Mouse (Mus musculus) forelimb bud, embryonic 11.5 days (tissue): ENCODE results near the gene Gm3594.
"Not testable (repeated sequence)": the region's sequence is repeated elsewhere in the genome, so short reads cannot be mapped to it uniquely, and the experiment has no call there.

ENCODE experiments used
- DNase-seq: peaks from one replicate; pipeline ENCODE4 v3.0.0-alpha.2; 2012; ENCODE audit warnings: low read depth, low spot score

The Gm3594 gene

DNA sequence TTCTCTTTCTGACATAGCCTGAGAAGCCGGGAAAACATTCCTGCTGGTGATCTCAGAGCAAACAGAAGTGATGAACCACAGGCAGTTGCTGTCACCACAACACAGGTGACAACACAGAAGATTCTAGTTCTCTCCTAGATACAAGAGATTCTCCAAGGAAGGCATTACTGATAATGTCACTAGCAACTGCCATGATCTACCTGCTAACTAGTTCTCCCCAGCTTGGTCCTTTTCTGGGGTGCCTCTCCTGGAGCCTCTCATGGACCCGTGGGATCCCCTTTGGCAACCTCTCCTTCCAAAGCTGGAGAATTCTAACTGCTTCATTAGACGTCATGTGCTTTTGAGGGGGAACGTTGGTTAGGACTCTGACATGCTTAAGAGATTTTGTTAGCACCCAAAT, at the start of gene Gm3594:
Gene Gm3594, minus strand, starts transcription at position 101 of the 400 bp plus-strand sequence.
- DNase-seq = not testable (repeated sequence)

DNA sequence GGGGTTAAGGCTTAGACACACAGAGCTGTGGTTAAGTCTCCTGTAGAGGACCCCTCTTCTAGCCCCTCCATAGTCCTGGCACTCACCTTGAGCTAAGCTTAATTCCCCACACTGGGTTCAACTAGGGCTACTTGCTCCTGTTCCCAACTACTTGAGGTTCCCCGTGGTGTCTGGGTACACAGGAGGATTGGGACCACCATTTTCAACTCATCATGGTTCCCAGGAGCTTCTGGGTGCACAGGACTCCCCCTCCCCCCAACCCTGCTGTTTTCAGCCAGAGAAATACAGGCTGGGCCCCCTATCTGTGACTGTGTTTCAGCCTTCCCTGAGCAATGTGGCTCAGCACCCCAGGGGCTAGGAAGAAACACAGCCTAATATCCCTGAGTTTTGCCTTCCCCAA, 41.9 kb upstream of the Gm3594 start:
- not testable (repeated sequence) for DNase-seq

DNA sequence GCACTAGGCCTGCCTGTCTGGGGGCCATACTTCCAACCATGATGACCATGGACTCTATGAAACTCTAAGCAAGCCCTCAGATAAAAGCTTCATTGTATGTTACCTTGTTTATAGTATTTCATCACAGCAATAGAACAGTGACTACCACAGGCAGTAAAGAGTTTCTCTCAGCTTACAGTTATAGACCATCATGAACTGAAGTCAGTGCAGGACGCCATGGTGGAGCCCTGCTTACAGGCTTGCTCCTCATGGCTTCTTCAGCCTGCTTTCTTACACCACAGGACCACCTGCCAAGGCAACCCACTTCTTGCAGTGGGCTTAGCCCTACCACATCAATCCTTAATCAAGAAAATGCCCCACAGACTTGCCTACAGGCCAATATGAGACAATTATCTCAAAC, 41.1 kb upstream of the Gm3594 start:
- not testable (repeated sequence) for DNase-seq

DNA sequence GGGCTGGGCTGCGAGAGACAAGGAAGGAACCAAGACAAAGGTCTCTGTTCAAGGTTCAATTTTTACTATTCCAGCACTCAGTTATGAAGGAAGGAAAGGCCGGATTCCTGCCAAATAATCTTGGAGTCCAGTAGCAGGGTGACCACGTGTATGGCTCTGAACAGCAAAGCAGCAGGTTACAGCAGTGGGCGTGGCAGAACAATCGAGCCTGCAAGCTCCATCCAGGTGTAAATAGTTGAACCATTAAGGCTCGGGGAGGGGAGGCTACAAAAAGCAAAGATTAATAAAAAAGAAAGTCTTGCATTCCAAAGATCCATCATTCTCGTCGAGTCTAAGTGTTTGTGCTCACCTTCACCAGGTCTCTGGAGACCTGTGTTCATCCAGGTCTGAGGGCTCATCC, 37.7 kb upstream of the Gm3594 start:
- not testable (repeated sequence) for DNase-seq

DNA sequence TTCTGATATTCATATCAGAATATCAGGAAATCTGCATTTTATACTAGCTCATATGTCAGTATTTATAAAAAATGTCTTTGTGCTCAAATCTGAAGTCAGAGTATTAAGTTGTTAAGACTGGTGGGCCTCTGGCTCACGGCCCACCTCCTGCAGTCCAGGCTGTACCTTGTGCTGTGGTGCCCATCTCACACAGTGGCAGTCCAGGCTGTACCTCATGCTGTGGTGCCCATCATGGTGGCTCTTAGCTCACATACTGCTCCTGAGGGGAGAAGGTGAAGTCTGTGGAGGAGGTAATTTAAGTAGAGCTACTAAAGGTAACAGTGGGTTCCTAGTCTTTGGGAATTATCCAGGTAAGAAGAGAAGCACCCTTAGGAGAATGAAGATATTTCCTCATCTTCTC, 27.4 kb upstream of the Gm3594 start:
- not testable (repeated sequence) for DNase-seq

DNA sequence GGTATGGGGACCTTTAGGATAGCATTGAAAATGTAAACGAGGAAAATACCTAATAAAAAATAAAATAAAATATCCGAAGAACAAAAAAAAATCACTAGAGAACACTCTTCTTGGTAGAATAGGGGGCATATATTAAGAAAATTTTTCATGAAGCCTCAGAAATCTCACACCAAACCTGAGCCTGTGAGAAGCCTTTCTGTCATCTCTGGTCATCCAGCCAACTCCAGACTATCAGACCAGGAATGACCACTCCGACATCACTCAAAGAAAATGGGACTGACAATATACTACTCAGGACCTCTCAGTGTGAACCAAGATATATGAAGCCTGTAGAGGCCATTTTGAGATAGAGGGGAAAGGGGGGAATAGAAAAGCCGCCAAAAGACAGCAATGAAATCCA, 3.6 kb downstream of the Gm3594 start:
- DNase-seq = not testable (repeated sequence)

DNA sequence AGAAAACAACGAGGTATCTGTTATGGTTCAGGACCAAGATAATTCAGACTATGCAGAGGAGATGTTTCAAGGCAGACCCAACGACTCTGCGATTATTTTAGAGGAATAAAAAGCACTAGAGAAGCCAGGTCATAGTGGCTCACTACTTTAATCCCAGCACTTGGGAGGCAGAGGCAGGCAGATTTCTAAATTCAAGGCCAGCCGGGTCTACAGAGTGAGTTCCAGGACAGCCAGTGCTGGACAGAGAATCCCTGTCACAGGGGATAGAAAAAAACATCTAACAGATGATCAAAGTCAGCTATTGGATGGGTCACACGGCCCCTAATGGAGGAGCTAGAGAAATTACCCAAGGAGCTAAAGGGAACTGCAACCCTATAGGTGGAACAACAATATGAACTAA, 4.2 kb downstream of the Gm3594 start:
- not testable (repeated sequence) for DNase-seq

DNA sequence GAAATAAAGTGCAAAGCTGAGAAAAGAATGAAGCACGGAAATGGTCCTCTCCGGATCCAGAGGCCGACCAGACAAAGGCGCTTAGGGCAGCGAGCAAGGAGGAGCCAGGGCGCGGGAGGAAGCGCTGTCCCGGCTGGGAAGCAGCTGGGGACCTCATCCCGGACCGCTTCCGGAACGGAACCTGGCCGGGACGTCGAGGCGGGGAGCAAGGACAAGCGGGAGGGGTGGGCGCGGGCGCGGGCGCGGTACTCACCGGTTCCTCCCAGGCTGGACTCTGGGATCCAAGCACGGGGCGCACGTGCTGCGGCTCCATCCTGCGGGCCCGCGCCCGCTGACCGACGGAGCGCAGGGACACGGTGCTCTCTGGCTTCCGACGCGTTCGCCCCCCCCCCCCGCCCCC, 17.6 kb downstream of the Gm3594 start:
- not testable (repeated sequence) for DNase-seq

DNA sequence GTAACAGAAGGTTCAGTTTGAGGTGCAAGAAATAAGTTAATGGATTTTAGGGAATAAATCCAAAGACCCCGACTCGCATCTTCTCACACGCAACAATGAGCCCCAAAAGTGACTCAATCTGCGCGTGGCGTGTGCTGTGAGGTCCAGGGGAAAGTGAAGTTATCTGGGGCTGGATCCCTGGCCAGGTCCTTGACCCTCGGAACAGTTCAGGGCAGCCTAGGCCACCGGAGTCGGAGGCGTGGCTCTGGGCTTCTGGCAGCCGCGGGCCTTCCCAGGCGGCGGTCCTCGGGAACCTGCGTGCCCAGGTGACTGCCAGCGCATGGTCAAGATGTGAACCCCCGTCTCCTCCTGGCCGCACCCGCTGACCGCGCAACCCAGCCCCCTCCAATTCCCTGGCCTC, 18.1 kb downstream of the Gm3594 start:
- DNase-seq = not testable (repeated sequence)

DNA sequence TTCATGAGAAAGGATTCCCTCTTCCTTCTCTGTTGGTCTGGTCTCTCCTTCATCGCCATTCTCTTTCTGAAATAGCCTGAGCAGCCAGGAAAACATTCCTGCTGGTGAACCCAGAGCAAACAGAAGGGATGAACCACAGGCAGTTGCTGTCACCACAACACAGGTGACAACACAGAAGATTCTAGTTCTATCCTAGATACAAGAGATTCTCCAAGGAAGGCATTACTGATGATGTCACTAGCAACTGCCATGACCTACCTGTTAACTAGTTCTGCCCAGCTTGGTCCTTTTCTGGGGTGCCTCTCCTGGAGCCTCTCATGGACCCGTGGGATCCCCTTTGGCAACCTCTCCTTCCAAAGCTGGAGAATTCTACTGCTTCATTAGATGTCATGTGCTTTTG, 32.0 kb downstream of the Gm3594 start, which contains the start of gene Gm3591:
Gene Gm3591, minus strand, starts transcription at position 101 of the 400 bp plus-strand sequence.
- not testable (repeated sequence) for DNase-seq

DNA sequence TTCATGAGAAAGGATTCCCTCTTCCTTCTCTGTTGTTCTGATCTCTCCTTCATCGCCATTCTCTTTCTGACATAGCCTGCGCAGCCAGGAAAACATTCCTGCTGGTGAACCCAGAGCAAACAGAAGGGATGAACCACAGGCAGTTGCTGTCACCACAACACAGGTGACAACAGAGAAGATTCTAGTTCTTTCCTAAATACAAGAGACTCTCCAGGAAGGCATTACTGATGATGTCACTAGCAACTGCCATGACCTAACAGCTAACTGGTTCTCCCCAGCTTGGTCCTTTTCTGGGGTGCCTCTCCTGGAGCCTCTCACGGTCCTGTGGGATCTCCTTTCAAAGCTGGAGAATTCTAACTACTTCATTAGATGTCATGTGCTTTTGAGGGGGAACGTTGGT, 54.2 kb downstream of the Gm3594 start, which contains the start of gene Gm16440:
Gene Gm16440, minus strand, starts transcription at position 101 of the 400 bp plus-strand sequence.
- DNase-seq = not testable (repeated sequence)
